Mouse (Mus musculus) testis, adult 2 months (tissue): ENCODE measurements around the gene Hoxb1.

Experiments
- CTCF ChIP-seq: fragments of 200-500 bp; IDR thresholded peaks from 2 replicates; pipeline ENCODE4 v1.5.1; 2012; ENCODE audit warnings: low read depth, mild to moderate bottlenecking, inconsistent platforms, low read length, moderate library complexity; ENCODE audit not compliant: control insufficient read depth, insufficient read depth, insufficient replicate concordance
- POLR2A ChIP-seq: fragments of 200-500 bp; IDR thresholded peaks from 2 replicates; pipeline ENCODE4 v1.6.1; 2012; ENCODE audit warnings: low read depth, mild to moderate bottlenecking, inconsistent platforms, low read length, moderate library complexity; ENCODE audit not compliant: control insufficient read depth

DNA sequence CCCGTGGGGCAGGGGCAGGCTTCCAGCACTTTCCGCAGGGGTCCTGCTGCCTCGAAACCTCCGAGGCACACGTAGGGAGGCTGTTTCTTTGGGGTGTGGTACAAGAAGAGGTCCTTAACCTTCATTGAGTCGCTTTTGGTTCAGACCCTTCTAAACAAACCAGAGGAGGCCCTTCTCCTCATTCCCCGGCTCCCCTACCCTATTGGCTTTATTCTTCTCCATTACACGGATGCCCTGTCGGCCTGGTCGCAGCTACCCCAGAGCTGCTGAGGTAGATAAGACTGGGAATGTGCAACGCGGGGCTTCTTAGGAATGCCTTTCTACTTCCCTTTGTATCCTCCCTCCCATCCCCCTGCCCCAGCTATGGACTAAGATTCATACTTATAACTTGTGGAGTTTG is 38.8 kb upstream of the Hoxb1 start:
- no peak for TF ChIP-seq CTCF
- no peak for TF ChIP-seq POLR2A
